In genomic region chr1:59943825-59944224, GRCm38 (mm10) we compare ENCODE assay signal across 15 mouse cellular contexts. TPM values are rescaled to one million over a fixed set of nuclear protein-coding genes. Genes with fewer than 3 reads are reported as not detected.
A peak's percentile ranks its signal among the peaks of the same experiment; 100 is the strongest.
DNase-seq lines count a peak whose midpoint lies in the region; ATAC-seq and TF ChIP-seq lines count a peak whose summit lies in the region.
"Had no signal": no experiment of that assay in that cellular context is flagged by ENCODE, and none has a peak within 500 bp of the region (broad histone marks: within the 10 kb centered on the region; RNA-seq: fewer than 3 reads in every experiment).

No protein-coding gene starts in this region.

- WGBS in hindbrain, embryonic 11.5 days: 64% methylated on average over 5 of the region's 5 CpGs
- WGBS in hindbrain, embryonic 12.5 days: 53% methylated on average over 5 of the region's 5 CpGs
- 17% methylated on average over 5 of the region's 5 CpGs for WGBS in lung, embryonic 15.5 days

- H3K4me2 ChIP-seq in hindbrain, embryonic 11.5 days (replicated peaks; ENCODE audit: low read depth, low read length): no peak overlapping the region
- no peak overlapping the region for H3K4me2 ChIP-seq in hindbrain, embryonic 12.5 days (replicated peaks)
- no peak overlapping the region for H3K4me2 ChIP-seq in lung, embryonic 15.5 days
- H3K4me2 ChIP-seq: midbrain, embryonic 12.5 days; neural tube, embryonic 12.5 days had no signal

- no peaks in the 10 kb centered on the region for H3K4me1 ChIP-seq in hindbrain, embryonic 11.5 days (replicated peaks; ENCODE audit: control insufficient read depth, insufficient read depth, low read length)
- peaks cover 8% of the 10 kb centered on the region for H3K4me1 ChIP-seq in hindbrain, embryonic 12.5 days
- peaks cover 10% of the 10 kb centered on the region for H3K4me1 ChIP-seq in cortical plate, adult 2 months (ENCODE audit: control insufficient read depth, insufficient read depth, low read length)
- H3K4me1 ChIP-seq in lung, embryonic 15.5 days: peaks cover 28% of the 10 kb centered on the region

- ATAC-seq in hindbrain, embryonic 11.5 days (ENCODE audit: low FRiP score): no peak
- no peak for ATAC-seq in hindbrain, embryonic 12.5 days (ENCODE audit: low FRiP score)
- peak; percentile 64 for ATAC-seq in lung, embryonic 15.5 days (ENCODE audit: borderline replicate concordance, extremely low read depth, low FRiP score, low TSS enrichment)
- no peak for ATAC-seq in cerebellum, adult (ENCODE audit: insufficient number of reproducible peaks, low FRiP score, low TSS enrichment)

- no peak for TF ChIP-seq CTCF in cortical plate, adult 2 months (IDR thresholded peaks at IDR 0.05; ENCODE audit: extremely low read depth, insufficient read depth, low read length)

- H3K36me3 ChIP-seq in hindbrain, embryonic 11.5 days (ENCODE audit: control insufficient read depth, insufficient read depth, low read length): no peaks in the 10 kb centered on the region
- no peaks in the 10 kb centered on the region for H3K36me3 ChIP-seq in hindbrain, embryonic 12.5 days
- no peaks in the 10 kb centered on the region for H3K36me3 ChIP-seq in lung, embryonic 15.5 days
- H3K36me3 ChIP-seq: midbrain, embryonic 12.5 days had no signal

- no peak overlapping the region for H3K27ac ChIP-seq in hindbrain, embryonic 11.5 days (ENCODE audit: low read depth, low read length)
- H3K27ac ChIP-seq in hindbrain, embryonic 12.5 days: no peak overlapping the region
- peak overlapping the region; percentile 9; the same call in 1 of the 2 replicates for H3K27ac ChIP-seq in cortical plate, adult 2 months (ENCODE audit: insufficient read depth, low read length)
- peak overlapping the region; percentile 43; the same call in 1 of the 2 replicates for H3K27ac ChIP-seq in lung, embryonic 15.5 days
- H3K27ac ChIP-seq: midbrain, embryonic 12.5 days; neural tube, embryonic 12.5 days had no signal

- no peak overlapping the region for H3K4me3 ChIP-seq in hindbrain, embryonic 11.5 days (ENCODE audit: low read depth, low read length)
- no peak overlapping the region for H3K4me3 ChIP-seq in hindbrain, embryonic 12.5 days
- H3K4me3 ChIP-seq in cortical plate, adult 2 months (ENCODE audit: insufficient read depth, low read length): no peak overlapping the region
- no peak overlapping the region for H3K4me3 ChIP-seq in lung, embryonic 15.5 days
- H3K4me3 ChIP-seq: midbrain, embryonic 12.5 days; neural tube, embryonic 12.5 days had no signal

- no peaks in the 10 kb centered on the region for H3K9me3 ChIP-seq in hindbrain, embryonic 11.5 days (ENCODE audit: control insufficient read depth, low read length)
- H3K9me3 ChIP-seq in hindbrain, embryonic 12.5 days (replicated peaks): no peaks in the 10 kb centered on the region
- no peaks in the 10 kb centered on the region for H3K9me3 ChIP-seq in lung, embryonic 15.5 days
- H3K9me3 ChIP-seq: midbrain, embryonic 12.5 days; neural tube, embryonic 12.5 days had no signal

- no peak overlapping the region for H3K9ac ChIP-seq in hindbrain, embryonic 11.5 days (ENCODE audit: low read depth, low read length)
- no peak overlapping the region for H3K9ac ChIP-seq in hindbrain, embryonic 12.5 days
- H3K9ac ChIP-seq in lung, embryonic 15.5 days: no peak overlapping the region
- H3K9ac ChIP-seq: midbrain, embryonic 12.5 days; neural tube, embryonic 12.5 days had no signal

- DNase-seq in hindbrain, embryonic 11.5 days (ENCODE audit: low spot score): peak; percentile 4
- DNase-seq in 3134 (ENCODE audit: extremely low read depth, insufficient read length, low spot score): peak; percentile 12
- no peak for DNase-seq in frontal cortex, adult 2 months (ENCODE audit: extremely low spot score in 1 of 2, low spot score in 1 of 2)
- no peak for DNase-seq in cerebellum, adult 11-12 months
- DNase-seq: adrenal gland, postnatal 36 days; cerebellum, adult 11 months; heart, postnatal 36 days; retina, postnatal 1 day; thymus, adult 18-20 months had no signal

- H3K27me3 ChIP-seq in hindbrain, embryonic 11.5 days (ENCODE audit: control insufficient read depth, insufficient read depth, low read length): no peaks in the 10 kb centered on the region
- no peaks in the 10 kb centered on the region for H3K27me3 ChIP-seq in hindbrain, embryonic 12.5 days
- H3K27me3 ChIP-seq in lung, embryonic 15.5 days: no peaks in the 10 kb centered on the region
- H3K27me3 ChIP-seq: midbrain, embryonic 12.5 days; neural tube, embryonic 12.5 days had no signal

- TF ChIP-seq POLR2A in cortical plate, adult 2 months (IDR thresholded peaks at IDR 0.05; ENCODE audit: extremely low read depth, insufficient read depth, low read length): no peak

RNA-seq across cellular contexts. Expression of gene Fam117b, which starts 31.0 kb away (rescaled TPM):
- polyA plus RNA-seq in hindbrain, embryonic 11.5 days (2014; fragmentation: Nextera tagmentation; extraction: Ambion mirVana): 20.2 and 20.8 TPM in 2 replicates
- polyA plus RNA-seq in hindbrain, embryonic 12.5 days (2016; fragmentation: Nextera tagmentation; extraction: Ambion mirVana): 34.5 and 38.0 TPM in 2 replicates
- 25.7 and 26.2 TPM in 2 replicates for polyA plus RNA-seq in cortical plate, adult 2 months (2012; rRNA removed)
- polyA plus RNA-seq in lung, embryonic 15.5 days (2015; fragmentation: Nextera tagmentation; extraction: Ambion mirVana): 10.8 and 13.1 TPM in 2 replicates
- polyA plus RNA-seq in frontal cortex, adult 2 months (2012; rRNA removed): 27.2 and 28.2 TPM in 2 replicates

Comparison
In these comparisons a context has a peak if more than half of its experiments do, and no peak if none do; other contexts are left out.
1. DNase-seq: peak in hindbrain, embryonic 11.5 days (single experiment) and 3134 (single experiment); none in frontal cortex, adult 2 months (0 of 2) and cerebellum, adult 11-12 months (single experiment).
2. H3K27ac ChIP-seq: peak in cortical plate, adult 2 months (single experiment) and lung, embryonic 15.5 days (single experiment); none in hindbrain, embryonic 11.5 days (single experiment) and hindbrain, embryonic 12.5 days (single experiment).